Mouse (Mus musculus) left cerebral cortex, adult 9 months (tissue): Measurements from ENCODE around the gene Tbc1d30.

Source experiments
- DNase-seq, 2 experiments: peaks; one replicate each; pipeline ENCODE4 v3.0.0; 2022; ENCODE audit warnings: low spot score in 2 of 2

The Tbc1d30 gene

DNA sequence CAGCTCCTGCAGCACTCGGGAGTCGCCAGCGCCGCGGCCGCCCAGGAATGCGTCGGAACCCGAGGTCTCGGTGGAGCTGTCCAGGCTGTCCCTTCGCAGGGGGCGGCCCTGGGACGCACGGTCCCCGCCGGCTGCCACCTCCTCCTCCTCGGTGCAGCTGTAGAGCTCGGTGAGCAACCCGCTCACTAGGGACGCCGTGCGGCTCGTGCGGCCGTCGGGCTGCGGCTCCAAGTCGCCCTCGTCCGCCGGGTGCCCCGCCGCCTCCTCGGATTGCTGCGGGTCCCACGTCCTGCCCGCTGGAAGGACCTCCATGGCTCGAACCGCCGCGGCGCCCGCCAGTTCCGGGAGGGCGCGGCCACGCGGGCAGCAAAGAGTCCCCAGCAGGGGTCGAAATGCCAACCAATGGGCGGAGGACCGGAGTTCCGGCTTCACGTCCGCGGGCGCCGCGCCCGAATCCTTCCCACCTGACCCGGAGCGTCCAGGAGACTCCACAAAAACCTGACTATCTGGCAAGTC lies at the start of gene Tbc1d30:
Tbc1d30 (minus strand) TSS at position 213 of the 516 bp plus-strand sequence.
- DNase-seq = no peak

- no peak for DNase-seq
Measured at GRCm38 (mm10) chr10:121398599-121398998, 47.5 kb upstream of the Tbc1d30 start.

- DNase-seq = no peak
Measured at GRCm38 (mm10) chr10:121395542-121396176, 44.6 kb upstream of the Tbc1d30 start.

GRCm38 (mm10) chr10:121394789-121395325 lies 43.8 kb upstream of the Tbc1d30 start:
- no peak for DNase-seq

- no peak for DNase-seq
Measured at GRCm38 (mm10) chr10:121394270-121394669, 43.2 kb upstream of the Tbc1d30 start.

GRCm38 (mm10) chr10:121391901-121392300 lies 40.8 kb upstream of the Tbc1d30 start:
- no peak for DNase-seq

- no peak for DNase-seq
Measured at GRCm38 (mm10) chr10:121390602-121391001, 39.5 kb upstream of the Tbc1d30 start.

- DNase-seq = no peak
Measured at GRCm38 (mm10) chr10:121386347-121386746, 35.3 kb upstream of the Tbc1d30 start.

DNA sequence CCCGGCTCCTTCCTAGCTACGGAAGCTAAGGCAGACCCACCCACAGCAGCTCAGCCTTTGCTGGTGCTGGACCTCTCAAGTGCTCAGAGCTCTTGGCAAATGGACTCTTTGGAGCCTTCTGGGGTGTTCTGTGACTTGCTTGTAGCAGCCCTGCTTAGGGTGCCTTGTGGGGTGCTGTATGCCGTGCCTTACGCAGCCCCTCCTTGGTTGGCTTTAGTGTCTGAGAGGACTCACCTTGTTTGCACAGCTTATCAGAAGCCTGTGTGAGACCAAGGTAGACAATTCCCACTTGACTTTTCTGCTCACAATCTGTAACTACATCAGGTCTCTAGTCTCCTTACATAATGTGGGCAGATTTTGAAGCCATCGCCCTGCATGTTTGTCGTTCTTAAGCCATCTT lies 34.6 kb upstream of the Tbc1d30 start:
- DNase-seq = no peak

- no peak for DNase-seq
Measured at GRCm38 (mm10) chr10:121384710-121385109, 33.6 kb upstream of the Tbc1d30 start.

- DNase-seq = no peak
Measured at GRCm38 (mm10) chr10:121381280-121381679, 30.2 kb upstream of the Tbc1d30 start.

GRCm38 (mm10) chr10:121379387-121379786 lies 28.3 kb upstream of the Tbc1d30 start:
- no peak for DNase-seq

- DNase-seq = no peak
Measured at GRCm38 (mm10) chr10:121376530-121377271, 25.6 kb upstream of the Tbc1d30 start.

- no peak for DNase-seq
Measured at GRCm38 (mm10) chr10:121375649-121376493, 24.8 kb upstream of the Tbc1d30 start.

DNA sequence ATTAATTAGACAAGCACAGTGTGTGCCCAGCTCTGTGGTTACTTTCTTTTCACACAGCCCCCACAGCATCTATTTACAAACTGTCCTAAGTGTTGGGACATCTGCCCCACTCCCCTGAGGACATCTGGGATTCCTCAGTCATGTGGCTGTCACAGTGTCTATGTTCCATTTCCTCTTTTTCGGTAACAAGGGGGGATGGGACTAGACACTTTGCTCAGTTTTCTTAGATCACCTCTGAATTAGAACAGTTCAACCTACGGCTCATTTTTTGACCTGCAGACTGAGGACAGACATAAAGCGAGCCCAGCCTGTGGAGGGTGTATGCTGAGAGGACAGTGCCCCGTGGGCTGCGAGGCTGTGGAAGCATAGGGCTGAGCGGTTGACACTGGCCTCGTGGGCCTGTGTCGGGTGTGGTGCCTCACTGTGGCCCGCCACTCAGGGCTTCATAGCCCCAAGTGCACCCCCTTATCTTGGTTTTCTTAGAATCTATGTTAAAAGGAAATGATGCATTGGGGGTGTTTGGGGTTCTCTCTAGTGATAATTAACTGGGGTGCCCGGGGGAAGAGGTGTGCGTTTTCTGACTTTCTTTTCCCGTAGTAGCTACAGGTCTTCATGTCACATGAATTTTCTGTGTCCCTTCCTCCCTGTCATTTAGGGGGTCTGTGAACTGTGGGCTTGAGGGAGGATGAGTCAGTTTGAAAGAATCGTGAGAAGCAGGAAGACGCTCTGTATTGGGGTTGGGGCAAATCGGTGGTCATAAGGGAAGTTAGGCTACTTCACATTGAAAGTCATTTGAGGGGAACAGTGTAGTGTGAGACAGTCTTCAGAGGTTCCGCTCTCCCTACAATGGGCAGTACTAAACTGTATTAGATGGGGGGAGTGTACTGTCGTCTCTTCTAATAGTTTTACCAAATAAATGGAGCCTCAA lies 23.9 kb upstream of the Tbc1d30 start:
- DNase-seq = peak in 1 of 2 experiments; percentile 51

DNA sequence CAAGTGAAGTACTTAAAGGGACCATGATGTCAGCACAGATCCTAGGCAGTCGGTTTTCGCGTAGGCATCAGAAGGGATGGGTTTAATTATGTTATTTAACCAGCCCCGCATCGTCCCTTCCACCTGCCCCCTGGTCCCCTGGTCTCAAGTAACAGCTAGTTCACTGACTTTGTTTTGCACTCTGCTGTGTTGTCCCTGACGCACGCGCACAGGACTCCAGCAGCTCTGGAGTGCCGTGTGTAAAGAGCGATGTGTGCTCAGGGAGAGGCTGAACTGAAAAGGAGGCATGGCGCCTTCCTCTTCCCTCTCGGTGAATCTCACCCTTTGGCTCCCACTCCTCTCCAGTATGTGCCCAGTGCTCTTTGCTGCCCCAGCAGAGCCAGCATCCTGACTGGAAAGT lies 22.9 kb upstream of the Tbc1d30 start:
- DNase-seq = no peak

- DNase-seq = no peak
Measured at GRCm38 (mm10) chr10:121370777-121371176, 19.7 kb upstream of the Tbc1d30 start.

DNA sequence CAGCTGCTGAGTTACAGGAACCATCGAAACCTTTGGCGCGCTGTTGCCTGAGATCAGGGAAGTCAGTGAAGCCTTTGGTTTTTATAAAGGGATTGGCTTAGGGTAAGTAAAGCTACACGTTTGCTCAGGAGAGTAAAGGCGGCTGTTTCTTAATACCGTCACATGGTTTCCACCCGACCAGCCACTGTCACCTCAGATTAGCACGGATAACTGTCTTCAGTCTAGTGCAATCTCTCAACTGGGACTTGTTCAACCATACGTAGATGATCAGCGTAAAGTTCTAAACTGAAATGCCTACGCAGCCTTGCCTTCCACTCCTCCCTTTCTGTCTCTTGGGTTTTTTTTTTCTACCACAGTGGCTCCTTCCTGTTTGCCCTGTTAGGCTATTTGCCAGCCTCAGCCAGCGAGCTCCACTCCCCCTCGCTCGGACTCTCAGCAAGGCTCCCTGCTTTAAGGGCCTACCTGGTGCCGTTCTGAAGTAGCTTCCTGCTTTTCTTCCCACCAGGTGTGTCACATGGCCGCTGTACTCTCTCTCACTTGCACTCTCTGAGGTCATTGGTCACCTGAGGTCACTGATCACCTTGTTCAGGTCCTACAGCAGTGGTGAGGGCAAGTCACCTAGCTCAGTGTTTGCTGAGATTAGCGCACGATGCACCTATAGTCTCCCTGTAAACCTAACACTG lies 17.8 kb upstream of the Tbc1d30 start:
- DNase-seq = no peak

- DNase-seq = no peak
Measured at GRCm38 (mm10) chr10:121367780-121368179, 16.7 kb upstream of the Tbc1d30 start.

DNA sequence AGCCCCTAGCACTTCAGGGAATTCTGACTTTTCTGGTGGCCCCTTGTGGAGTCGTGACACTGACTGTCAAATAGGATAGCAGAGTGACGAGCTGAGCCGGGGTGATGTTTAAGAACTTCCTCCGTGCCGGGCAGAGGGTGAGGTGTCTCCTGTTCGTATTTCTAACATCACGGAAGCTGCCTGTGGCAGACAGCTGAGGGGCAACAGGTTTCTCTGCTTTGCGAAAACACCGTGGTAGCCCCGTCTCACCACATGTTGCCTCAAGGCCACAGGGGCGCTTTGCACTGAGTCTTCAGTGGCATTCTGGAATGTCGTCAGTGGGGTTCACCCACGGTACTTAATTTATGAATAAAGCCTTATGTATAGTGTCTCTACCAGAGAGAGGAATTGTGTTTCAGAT lies 16.2 kb upstream of the Tbc1d30 start:
- no peak for DNase-seq
